Mouse (Mus musculus): ENCODE measurements around the gene Vrtn.

Vrtn gene

GRCm38 (mm10) chr12:84689051-84689450 is 48.2 kb downstream of the Vrtn start:
- no peak for DNase-seq

- DNase-seq = no peak
These were observed 50.5 kb downstream of the Vrtn start for GRCm38 (mm10) chr12:84691347-84691746.

GRCm38 (mm10) chr12:84692141-84692540 is 51.3 kb downstream of the Vrtn start:
- DNase-seq = no peak

GRCm38 (mm10) chr12:84698319-84699081 is 57.7 kb downstream of the Vrtn start, which contains the start of gene Syndig1l:
Syndig1l (minus strand) TSS chr12:84698831.
- peak; percentile 85 for DNase-seq

Data from embryo, embryonic 11 days (tissue).